Mouse (Mus musculus) forebrain, embryonic 11.5 days (tissue): ENCODE data around the gene Diaph3. TPM values are rescaled to one million over a fixed set of nuclear protein-coding genes. Genes with fewer than 3 reads are reported as not detected.
A peak's percentile ranks its signal among the peaks of the same experiment; 100 is the strongest.

ENCODE experiments used
- ATAC-seq: fragments of 200-750 bp; cut with Nextera tagmentation; replicated peaks from 2 replicates; pipeline ENCODE4 v1.8.0; 2017; ENCODE audit warnings: moderate TSS enrichment; ENCODE audit not compliant: low FRiP score
- DNase-seq: peaks from one replicate; pipeline ENCODE4 v3.0.0-alpha.2; 2017; ENCODE audit warnings: low spot score
- H3K27ac ChIP-seq: fragments of 300-500 bp; sonication (generic); 2 replicates; pipeline ENCODE4 v1.5.1; 2014; ENCODE audit warnings: low read depth, low read length
- H3K27me3 ChIP-seq: fragments of 300-500 bp; sonication (generic); 2 replicates; pipeline ENCODE4 v1.6.1; 2014; ENCODE audit warnings: mild to moderate bottlenecking, low read length, mixed read lengths; ENCODE audit not compliant: control insufficient read depth, insufficient read depth
- H3K36me3 ChIP-seq: fragments of 300-500 bp; sonication (generic); 2 replicates; pipeline ENCODE4 v1.6.1; 2014; ENCODE audit warnings: mild to moderate bottlenecking, low read length, moderate library complexity, mixed read lengths; ENCODE audit not compliant: control insufficient read depth, insufficient read depth
- H3K4me1 ChIP-seq: fragments of 300-500 bp; sonication (generic); replicated peaks from 2 replicates; pipeline ENCODE4 v1.6.1; 2014; ENCODE audit warnings: low read length, mixed read lengths; ENCODE audit not compliant: control insufficient read depth, insufficient read depth
- H3K4me2 ChIP-seq: fragments of 300-500 bp; sonication (generic); 2 replicates; pipeline ENCODE4 v1.6.1; 2014; ENCODE audit warnings: low read depth, mild to moderate bottlenecking, low read length, moderate library complexity, mixed read lengths; ENCODE audit not compliant: severe bottlenecking
- H3K4me3 ChIP-seq: fragments of 300-500 bp; sonication (generic); 2 replicates; pipeline ENCODE4 v1.5.1; 2014; ENCODE audit warnings: low read depth, low read length
- H3K9ac ChIP-seq: fragments of 300-500 bp; sonication (generic); 2 replicates; pipeline ENCODE4 v1.6.1; 2014; ENCODE audit warnings: low read length
- H3K9me3 ChIP-seq: fragments of 300-500 bp; sonication (generic); 2 replicates; pipeline ENCODE4 v1.6.1; 2016; ENCODE audit warnings: low read length, mixed read lengths; ENCODE audit not compliant: control insufficient read depth
- WGBS: fragments of 180-500 bp; shearing (Covaris S2); extraction: QIAGEN DNeasy Blood & Tissue Kit; methylation state at CpG from one replicate; pipeline ENCODE4 v1.1.7; 2014; 5-methylcytosine and 5-hydroxymethylcytosine counted together
- microRNA-seq: library from miRNA; unstranded; fragments of <30 nt; microRNA quantifications from one replicate; pipeline ENCODE4, GENCODE M21; 2016; ENCODE audit not compliant: insufficient number of aligned reads
- polyA plus RNA-seq: library from polyadenylated mRNA; unstranded; fragments of >200 nt; fragmentation: Nextera tagmentation; extraction: Ambion mirVana; gene quantifications from 2 replicates; pipeline ENCODE4 v1.2.1, GENCODE M21; 2014

The Diaph3 gene
- polyA plus RNA-seq, 1 experiment from 2014 or later, result 14.9 TPM

- Histone ChIP-seq H3K4me1 (no peaks in the 10 kb centered on the region), H3K27ac (no peak overlapping the region), H3K4me2 (no peak overlapping the region), H3K27me3 (no peaks in the 10 kb centered on the region), H3K36me3 (no peaks in the 10 kb centered on the region), H3K4me3 (no peak overlapping the region), H3K9ac (no peak overlapping the region), H3K9me3 (no peaks in the 10 kb centered on the region)
- no peak for DNase-seq
- WGBS, result 28% methylated on average over 6 of the region's 6 CpGs
- ATAC-seq, result peak; percentile 60
Observed at GRCm38 (mm10) chr14:86635594-86636140, 505.4 kb downstream of the Diaph3 start.

GRCm38 (mm10) chr14:86635052-86635451, 506.0 kb downstream of the Diaph3 start:
- H3K4me2 ChIP-seq, result no peak overlapping the region
- ATAC-seq (0 out of 2 replicates have a peak, but pooled peaks have one; percentile 45), DNase-seq (no peak)
- H3K4me3 ChIP-seq, result no peak overlapping the region
- H3K9me3 ChIP-seq, result no peaks in the 10 kb centered on the region
- no peaks in the 10 kb centered on the region for H3K36me3 ChIP-seq
- no peak overlapping the region for H3K9ac ChIP-seq
- H3K27ac ChIP-seq, result no peak overlapping the region
- no peaks in the 10 kb centered on the region for H3K27me3 ChIP-seq
- H3K4me1 ChIP-seq, result no peaks in the 10 kb centered on the region
- 21% methylated on average over 2 of the region's 2 CpGs for WGBS

GRCm38 (mm10) chr14:86633799-86634198, 507.2 kb downstream of the Diaph3 start:
- H3K4me1 ChIP-seq, result no peaks in the 10 kb centered on the region
- no peaks in the 10 kb centered on the region for H3K27me3 ChIP-seq
- no peak overlapping the region for H3K27ac ChIP-seq
- no peak for DNase-seq
- 52% methylated on average over 5 of the region's 5 CpGs for WGBS
- ATAC-seq, result no peak; the same call in 1 of the 2 replicates
- no peaks in the 10 kb centered on the region for H3K36me3 ChIP-seq
- no peaks in the 10 kb centered on the region for H3K9me3 ChIP-seq
- no peak overlapping the region for H3K4me2 ChIP-seq
- H3K4me3 ChIP-seq, result no peak overlapping the region
- no peak overlapping the region for H3K9ac ChIP-seq

GRCm38 (mm10) chr14:86624816-86625425, 516.1 kb downstream of the Diaph3 start:
- Histone ChIP-seq H3K4me3 (no peak overlapping the region), H3K9me3 (no peaks in the 10 kb centered on the region), H3K27me3 (no peaks in the 10 kb centered on the region), H3K4me1 (no peaks in the 10 kb centered on the region), H3K9ac (no peak overlapping the region), H3K27ac (no peak overlapping the region), H3K4me2 (no peak overlapping the region), H3K36me3 (no peaks in the 10 kb centered on the region)
- WGBS, result 86% methylated on average over 5 of the region's 5 CpGs
- ATAC-seq (no peak), DNase-seq (no peak)

GRCm38 (mm10) chr14:86619637-86620036, 521.4 kb downstream of the Diaph3 start:
- Histone ChIP-seq H3K9me3 (no peaks in the 10 kb centered on the region), H3K4me1 (no peaks in the 10 kb centered on the region), H3K9ac (no peak overlapping the region), H3K27ac (no peak overlapping the region), H3K27me3 (no peaks in the 10 kb centered on the region), H3K36me3 (no peaks in the 10 kb centered on the region), H3K4me2 (no peak overlapping the region), H3K4me3 (no peak overlapping the region)
- 57% methylated on average over 5 of the region's 5 CpGs for WGBS
- ATAC-seq, result no peak
- DNase-seq, result no peak

Small RNAs within 50 kb of the gene (microRNA-seq; reads per million reads assigned to microRNA genes)
- gene Gm23438, result not detected
